Mouse (Mus musculus) liver, embryonic 13.5 days (tissue): Measurements from ENCODE around the gene Pcbp3. TPM values are rescaled to one million over a fixed set of nuclear protein-coding genes. Genes with fewer than 3 reads are reported as not detected.
"Not testable (repeated sequence)": the region's sequence is repeated elsewhere in the genome, so short reads cannot be mapped to it uniquely, and the experiment has no call there.

Source experiments
- ATAC-seq: fragments of 200-750 bp; cut with Nextera tagmentation; 2 replicates; pipeline ENCODE4 v1.8.0; 2017; ENCODE audit warnings: low read depth, mild to moderate bottlenecking, moderate number of reproducible peaks, moderate library complexity
- DNase-seq: peaks from one replicate; pipeline ENCODE4 v3.0.0; 2022
- H3K27ac ChIP-seq: fragments of 300-500 bp; sonication (generic); 2 replicates; pipeline ENCODE4 v1.5.1; 2015; ENCODE audit warnings: moderate library complexity, mild to moderate bottlenecking, inconsistent platforms
- H3K27me3 ChIP-seq: fragments of 300-500 bp; sonication (generic); 2 replicates; pipeline ENCODE4 v1.6.1; 2015; ENCODE audit warnings: mild to moderate bottlenecking, inconsistent platforms
- H3K36me3 ChIP-seq: fragments of 300-500 bp; sonication (generic); 2 replicates; pipeline ENCODE4 v1.6.1; 2015; ENCODE audit warnings: mild to moderate bottlenecking, inconsistent platforms
- H3K4me1 ChIP-seq: fragments of 300-500 bp; sonication (generic); replicated peaks from 2 replicates; pipeline ENCODE4 v1.6.1; 2015; ENCODE audit warnings: inconsistent platforms
- H3K4me2 ChIP-seq: fragments of 300-500 bp; sonication (generic); 2 replicates; pipeline ENCODE4 v1.6.1; 2015; ENCODE audit warnings: inconsistent platforms, mild to moderate bottlenecking, moderate library complexity
- H3K4me3 ChIP-seq: fragments of 300-500 bp; sonication (generic); replicated peaks from 2 replicates; pipeline ENCODE4 v1.5.1; 2015; ENCODE audit warnings: mild to moderate bottlenecking, inconsistent platforms
- H3K9ac ChIP-seq: fragments of 300-500 bp; sonication (generic); 2 replicates; pipeline ENCODE4 v1.6.1; 2015; ENCODE audit warnings: mild to moderate bottlenecking, inconsistent platforms
- H3K9me3 ChIP-seq: fragments of 300-500 bp; sonication (generic); replicated peaks from 2 replicates; pipeline ENCODE4 v1.6.1; 2016; ENCODE audit warnings: inconsistent platforms
- WGBS: fragments of 180-500 bp; shearing (Covaris S2); methylation state at CpG from one replicate; pipeline ENCODE4 v1.1.7; 2015; ENCODE audit not compliant: insufficient replicate concordance; 5-methylcytosine and 5-hydroxymethylcytosine counted together
- polyA plus RNA-seq: library from polyadenylated mRNA; unstranded; fragments of >200 nt; fragmentation: Nextera tagmentation; extraction: Ambion mirVana; gene quantifications from 2 replicates; pipeline ENCODE4 v1.2.1, GENCODE M21; 2015

The Pcbp3 gene
- polyA plus RNA-seq, 1 experiment from 2014 or later = 5.1 TPM

GRCm38 (mm10) chr10:76972318-76972717 lies 10.6 kb upstream of the Pcbp3 start:
- ATAC-seq, H3K27ac ChIP-seq, H3K36me3 ChIP-seq: not testable (repeated sequence)

GRCm38 (mm10) chr10:76970974-76971373 lies 9.3 kb upstream of the Pcbp3 start:
- WGBS = 69% methylated on average over 7 of the region's 7 CpGs
- no peak for ATAC-seq
- Histone ChIP-seq H3K27me3 (no peaks in the 10 kb centered on the region), H3K4me1 (peaks cover 4% of the 10 kb centered on the region; the same call in 1 of the 2 replicates), H3K9ac (no peak overlapping the region), H3K9me3 (no peaks in the 10 kb centered on the region), H3K4me2 (no peak overlapping the region), H3K4me3 (no peak overlapping the region), H3K36me3 (no peaks in the 10 kb centered on the region), H3K27ac (no peak overlapping the region)
- DNase-seq = no peak

More at GRCm38 (mm10) chr10:76972318-76972717, 10.6 kb upstream of the Pcbp3 start:
- WGBS = 51% methylated on average over 6 of the region's 6 CpGs
- H3K9ac ChIP-seq, H3K4me3 ChIP-seq, H3K27me3 ChIP-seq, H3K4me2 ChIP-seq, H3K4me1 ChIP-seq, H3K9me3 ChIP-seq: not testable (repeated sequence)
- peak; percentile 24 for DNase-seq

DNA sequence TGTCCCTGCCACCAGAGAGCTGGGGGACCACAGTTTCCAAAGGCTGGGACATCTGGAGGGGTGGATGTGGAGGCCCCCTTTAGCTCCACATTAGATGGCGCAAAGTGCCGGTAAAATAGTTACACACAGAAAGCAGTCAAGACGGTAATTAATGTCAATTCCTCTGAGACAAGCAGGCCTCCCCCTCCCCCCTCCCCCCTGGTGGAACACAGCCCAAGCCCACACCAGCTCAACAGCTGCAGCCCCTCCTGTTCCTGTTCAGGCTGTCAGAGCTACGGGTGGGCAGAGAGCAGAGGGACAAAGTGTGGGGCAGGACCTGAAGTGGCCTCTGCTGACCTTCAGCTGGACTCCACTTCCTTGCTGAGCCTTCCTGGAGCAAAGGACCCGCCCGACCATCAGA lies 2.7 kb upstream of the Pcbp3 start:
- DNase-seq = no peak
- Histone ChIP-seq H3K27ac (no peak overlapping the region), H3K9me3 (no peaks in the 10 kb centered on the region), H3K9ac (no peak overlapping the region), H3K4me2 (no peak overlapping the region), H3K27me3 (peaks cover 14% of the 10 kb centered on the region), H3K4me1 (peaks cover 19% of the 10 kb centered on the region), H3K36me3 (no peaks in the 10 kb centered on the region), H3K4me3 (no peak overlapping the region)
- 33% methylated on average over 6 of the region's 6 CpGs for WGBS
- no peak for ATAC-seq

DNA sequence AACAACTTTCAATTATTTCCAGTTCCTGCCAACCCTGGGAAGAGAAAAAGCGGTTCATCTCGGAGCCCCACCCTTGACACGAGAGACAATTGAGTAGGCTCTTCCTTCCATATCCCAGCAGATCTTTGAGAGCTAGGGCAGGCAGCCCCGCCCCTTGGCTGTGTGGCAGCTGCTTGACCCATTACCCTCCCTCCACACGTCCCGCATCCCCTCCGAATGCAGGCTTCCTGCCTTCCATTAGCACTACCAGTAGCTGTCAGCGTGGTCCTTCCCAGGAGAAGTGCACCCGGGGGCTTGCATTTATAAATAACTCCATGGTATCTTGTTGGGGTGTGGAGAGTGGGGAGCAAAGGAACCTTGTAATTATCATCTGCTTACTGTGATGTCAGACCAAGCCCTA lies 2.3 kb upstream of the Pcbp3 start:
- WGBS = 33% methylated on average over 9 of the region's 9 CpGs
- Histone ChIP-seq H3K4me2 (no peak overlapping the region), H3K27me3 (peaks cover 14% of the 10 kb centered on the region), H3K27ac (no peak overlapping the region), H3K4me1 (peaks cover 19% of the 10 kb centered on the region), H3K9ac (no peak overlapping the region), H3K4me3 (no peak overlapping the region), H3K36me3 (no peaks in the 10 kb centered on the region), H3K9me3 (no peaks in the 10 kb centered on the region)
- DNase-seq = no peak
- no peak for ATAC-seq

DNA sequence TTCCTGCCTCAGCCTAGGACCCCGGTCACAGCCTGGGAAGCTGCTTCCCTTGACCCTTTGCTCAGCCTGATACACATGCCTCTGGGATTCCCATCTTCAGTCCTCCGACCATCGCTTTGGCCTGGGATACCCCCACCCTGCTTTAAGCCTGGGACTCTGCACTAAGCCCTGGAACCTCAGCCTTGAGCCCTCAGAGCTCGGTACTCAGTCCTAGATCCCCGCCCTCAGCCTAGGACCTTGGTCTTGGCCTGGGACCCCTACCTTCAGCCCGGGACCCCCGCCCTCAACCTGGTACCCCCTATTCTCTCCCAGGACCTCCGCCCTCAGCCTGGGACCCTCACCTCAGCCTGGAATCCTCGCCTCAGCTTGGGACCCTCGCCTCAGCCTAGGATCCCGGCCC lies 531 bp downstream of the Pcbp3 start:
- Histone ChIP-seq H3K4me3 (peak overlapping the region; percentile 59), H3K36me3 (no peaks in the 10 kb centered on the region), H3K4me1 (peaks cover 19% of the 10 kb centered on the region), H3K9me3 (no peaks in the 10 kb centered on the region), H3K9ac (peak overlapping the region; percentile 68), H3K4me2 (peak overlapping the region; percentile 85), H3K27me3 (peaks cover 14% of the 10 kb centered on the region), H3K27ac (no peak overlapping the region)
- no peak for ATAC-seq
- no peak for DNase-seq
- 20% methylated on average over 11 of the region's 11 CpGs for WGBS

GRCm38 (mm10) chr10:76958201-76958600 lies 3.5 kb downstream of the Pcbp3 start:
- 32% methylated on average over 3 of the region's 3 CpGs for WGBS

GRCm38 (mm10) chr10:76956200-76956599 lies 5.5 kb downstream of the Pcbp3 start:
- Histone ChIP-seq H3K9me3 (no peaks in the 10 kb centered on the region), H3K9ac (no peak overlapping the region), H3K4me3 (no peak overlapping the region), H3K4me2 (no peak overlapping the region), H3K36me3 (no peaks in the 10 kb centered on the region), H3K27ac (no peak overlapping the region), H3K27me3 (no peaks in the 10 kb centered on the region), H3K4me1 (peaks cover 7% of the 10 kb centered on the region)
- DNase-seq = no peak
- WGBS = 46% methylated on average over 6 of the region's 6 CpGs
- no peak for ATAC-seq

More at GRCm38 (mm10) chr10:76958201-76958600, 3.5 kb downstream of the Pcbp3 start:
- Histone ChIP-seq H3K9me3 (no peaks in the 10 kb centered on the region), H3K36me3 (no peaks in the 10 kb centered on the region), H3K27ac (no peak overlapping the region), H3K4me1 (peaks cover 19% of the 10 kb centered on the region), H3K9ac (no peak overlapping the region), H3K27me3 (no peaks in the 10 kb centered on the region), H3K4me3 (no peak overlapping the region), H3K4me2 (no peak overlapping the region)
- DNase-seq = no peak
- ATAC-seq = no peak

- WGBS = 49% methylated on average over 4 of the region's 4 CpGs
- H3K4me1 ChIP-seq = no peaks in the 10 kb centered on the region
- no peak overlapping the region for H3K4me2 ChIP-seq
- DNase-seq (no peak), ATAC-seq (no peak)
- no peak overlapping the region for H3K4me3 ChIP-seq
- no peaks in the 10 kb centered on the region for H3K36me3 ChIP-seq
- no peaks in the 10 kb centered on the region for H3K9me3 ChIP-seq
- H3K27me3 ChIP-seq = no peaks in the 10 kb centered on the region
- no peak overlapping the region for H3K27ac ChIP-seq
- no peak overlapping the region for H3K9ac ChIP-seq
Observed at GRCm38 (mm10) chr10:76941038-76941437, 20.6 kb downstream of the Pcbp3 start.

DNA sequence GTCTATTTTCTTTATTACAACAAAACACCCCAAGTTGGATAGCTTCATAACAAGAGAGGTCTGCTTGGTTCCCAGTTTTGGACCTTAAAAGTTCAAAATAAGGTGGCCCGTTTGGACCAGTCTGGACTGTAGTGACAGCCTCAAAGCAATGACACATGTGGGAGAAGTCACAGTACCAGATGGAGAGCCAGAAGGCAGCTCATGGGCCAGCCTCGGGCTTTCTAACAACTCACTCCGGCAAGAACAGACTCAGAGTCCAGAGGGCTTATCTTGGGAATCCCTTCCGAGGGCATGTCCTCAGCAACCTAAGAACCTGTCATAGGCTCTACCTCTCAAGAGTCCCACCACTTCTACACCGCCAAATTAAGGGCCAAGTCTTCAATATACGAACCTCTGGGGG lies 24.9 kb downstream of the Pcbp3 start:
- Histone ChIP-seq H3K9me3 (no peaks in the 10 kb centered on the region), H3K4me2 (no peak overlapping the region), H3K36me3 (no peaks in the 10 kb centered on the region), H3K27me3 (no peaks in the 10 kb centered on the region), H3K4me3 (no peak overlapping the region), H3K4me1 (no peaks in the 10 kb centered on the region), H3K9ac (no peak overlapping the region), H3K27ac (no peak overlapping the region)
- ATAC-seq = no peak
- DNase-seq = no peak
- WGBS = 78% methylated on average over 6 of the region's 6 CpGs

- Histone ChIP-seq H3K9ac (no peak overlapping the region), H3K27me3 (no peaks in the 10 kb centered on the region), H3K4me3 (no peak overlapping the region), H3K27ac (no peak overlapping the region), H3K36me3 (no peaks in the 10 kb centered on the region), H3K9me3 (no peaks in the 10 kb centered on the region), H3K4me2 (no peak overlapping the region), H3K4me1 (no peaks in the 10 kb centered on the region)
- ATAC-seq = no peak
- 68% methylated on average over 5 of the region's 5 CpGs for WGBS
- DNase-seq = no peak
Observed at GRCm38 (mm10) chr10:76934805-76935204, 26.9 kb downstream of the Pcbp3 start.

- Histone ChIP-seq H3K4me3 (no peak overlapping the region), H3K36me3 (no peaks in the 10 kb centered on the region), H3K9me3 (no peaks in the 10 kb centered on the region), H3K4me2 (no peak overlapping the region), H3K27me3 (no peaks in the 10 kb centered on the region), H3K4me1 (no peaks in the 10 kb centered on the region), H3K27ac (no peak overlapping the region), H3K9ac (no peak overlapping the region)
- DNase-seq (no peak), ATAC-seq (no peak)
- 49% methylated on average over 1 of the region's 1 CpGs for WGBS
Observed at GRCm38 (mm10) chr10:76931794-76932193, 29.9 kb downstream of the Pcbp3 start.

- H3K9ac ChIP-seq = no peak overlapping the region
- 62% methylated on average over 6 of the region's 6 CpGs for WGBS
- H3K27ac ChIP-seq = no peak overlapping the region
- H3K4me2 ChIP-seq = no peak overlapping the region
- no peak for DNase-seq
- no peaks in the 10 kb centered on the region for H3K27me3 ChIP-seq
- H3K4me3 ChIP-seq = no peak overlapping the region
- no peaks in the 10 kb centered on the region for H3K36me3 ChIP-seq
- ATAC-seq = no peak
- H3K4me1 ChIP-seq = no peaks in the 10 kb centered on the region
- no peaks in the 10 kb centered on the region for H3K9me3 ChIP-seq
Observed at GRCm38 (mm10) chr10:76931122-76931521, 30.6 kb downstream of the Pcbp3 start.
